Mouse (Mus musculus) natural killer cell, adult 2 months (primary cell): ENCODE data around the gene Nop2.

ENCODE experiments used
- DNase-seq, 2 experiments: peaks; one replicate each; pipeline ENCODE4 v3.0.0; 2022; ENCODE audit warnings: low spot score in 2 of 2

Nop2 gene

GRCm38 (mm10) chr6:125131302-125132156 is at the start of gene Nop2:
Gene Nop2, plus strand, starts transcription at chr6:125131909.
- peak; percentile 85 to 90 for DNase-seq

GRCm38 (mm10) chr6:125082801-125083386 is 48.8 kb upstream of the Nop2 start:
- no peak for DNase-seq

GRCm38 (mm10) chr6:125084424-125084823 is 47.3 kb upstream of the Nop2 start:
- DNase-seq, result peak; percentile 60 to 69

GRCm38 (mm10) chr6:125087937-125088336 is 43.8 kb upstream of the Nop2 start:
- DNase-seq, result no peak

- DNase-seq, result no peak
These were observed 43.0 kb upstream of the Nop2 start for GRCm38 (mm10) chr6:125088561-125089321.

GRCm38 (mm10) chr6:125089521-125090321 is 42.0 kb upstream of the Nop2 start:
- no peak for DNase-seq

GRCm38 (mm10) chr6:125090341-125091085 is 41.2 kb upstream of the Nop2 start:
- DNase-seq, result no peak

GRCm38 (mm10) chr6:125092372-125092771 is 39.3 kb upstream of the Nop2 start:
- DNase-seq, result no peak

GRCm38 (mm10) chr6:125094843-125095242 is 36.9 kb upstream of the Nop2 start:
- no peak for DNase-seq

- peak; percentile 90 to 92 for DNase-seq
These were observed 36.1 kb upstream of the Nop2 start, which contains the start of gene Chd4 for GRCm38 (mm10) chr6:125095391-125096278. Gene Chd4, plus strand, starts transcription at chr6:125095981.

GRCm38 (mm10) chr6:125096279-125096596 is 35.5 kb upstream of the Nop2 start:
- no peak for DNase-seq

GRCm38 (mm10) chr6:125096597-125097345 is 34.9 kb upstream of the Nop2 start:
- DNase-seq, result peak; percentile 28 to 48

GRCm38 (mm10) chr6:125097346-125097689 is 34.4 kb upstream of the Nop2 start:
- DNase-seq, result no peak

GRCm38 (mm10) chr6:125097951-125098350 is 33.8 kb upstream of the Nop2 start:
- DNase-seq, result no peak

- no peak for DNase-seq
These were observed 33.2 kb upstream of the Nop2 start for GRCm38 (mm10) chr6:125098513-125098912.

- peak; percentile 64 to 66 for DNase-seq
These were observed 32.2 kb upstream of the Nop2 start for GRCm38 (mm10) chr6:125099421-125099971.

- DNase-seq, result no peak
These were observed 30.3 kb upstream of the Nop2 start for GRCm38 (mm10) chr6:125101444-125101843.

GRCm38 (mm10) chr6:125104223-125104622 is 27.5 kb upstream of the Nop2 start:
- no peak for DNase-seq

GRCm38 (mm10) chr6:125107705-125108104 is 24.0 kb upstream of the Nop2 start:
- DNase-seq, result no peak
